Mouse (Mus musculus) stomach, postnatal 0 days (tissue): ENCODE results near the gene Macc1. TPM values are rescaled to one million over a fixed set of nuclear protein-coding genes. Genes with fewer than 3 reads are reported as not detected.

Experiments
- ATAC-seq: fragments of 200-750 bp; cut with Nextera tagmentation; 2 replicates; pipeline ENCODE4 v1.8.0; 2017; ENCODE audit not compliant: low FRiP score, low TSS enrichment
- DNase-seq: peaks from one replicate; pipeline ENCODE4 v3.0.0-alpha.2; 2016; ENCODE audit warnings: low spot score
- H3K27ac ChIP-seq: fragments of 300-500 bp; sonication (generic); replicated peaks from 2 replicates; pipeline ENCODE4 v1.5.1; 2014; ENCODE audit warnings: mild to moderate bottlenecking, control low read depth
- H3K27me3 ChIP-seq: fragments of 300-500 bp; sonication (generic); 2 replicates; pipeline ENCODE4 v1.6.1; 2014; ENCODE audit warnings: low read length; ENCODE audit not compliant: control insufficient read depth, insufficient read depth
- H3K36me3 ChIP-seq: fragments of 300-500 bp; sonication (generic); 2 replicates; pipeline ENCODE4 v1.6.1; 2014; ENCODE audit warnings: low read length, mixed read lengths; ENCODE audit not compliant: control insufficient read depth, insufficient read depth
- H3K4me1 ChIP-seq: fragments of 300-500 bp; sonication (generic); replicated peaks from 2 replicates; pipeline ENCODE4 v1.6.1; 2014; ENCODE audit warnings: antibody characterized with exemption; ENCODE audit not compliant: control insufficient read depth, insufficient read depth
- H3K4me2 ChIP-seq: fragments of 300-500 bp; sonication (generic); replicated peaks from 2 replicates; pipeline ENCODE4 v1.6.1; 2014; ENCODE audit warnings: low read depth, mild to moderate bottlenecking, control low read depth, moderate library complexity
- H3K4me3 ChIP-seq: fragments of 300-500 bp; sonication (generic); 2 replicates; pipeline ENCODE4 v1.5.1; 2014; ENCODE audit warnings: low read depth, low read length, control low read depth
- H3K9ac ChIP-seq: fragments of 300-500 bp; sonication (generic); 2 replicates; pipeline ENCODE4 v1.6.1; 2014; ENCODE audit warnings: mild to moderate bottlenecking, low read length, control low read depth, mixed read lengths
- H3K9me3 ChIP-seq: fragments of 300-500 bp; sonication (generic); 2 replicates; pipeline ENCODE4 v1.6.1; 2016; ENCODE audit warnings: low read length; ENCODE audit not compliant: control insufficient read depth
- CTCF ChIP-seq: IDR thresholded peaks from 2 replicates; pipeline ENCODE4 v1.5.1; 2016; ENCODE audit warnings: antibody characterized with exemption, low read depth, mild to moderate bottlenecking, moderate library complexity
- EP300 ChIP-seq: optimal IDR thresholded peaks from 2 replicates; pipeline ENCODE3; 2016; ENCODE audit warnings: antibody characterized with exemption
- WGBS: fragments of 180-500 bp; shearing (Covaris S2); extraction: QIAGEN DNeasy Blood & Tissue Kit; methylation state at CpG from one replicate; pipeline ENCODE4 v1.1.7; 2014; 5-methylcytosine and 5-hydroxymethylcytosine counted together
- polyA plus RNA-seq: library from polyadenylated mRNA; unstranded; fragments of >200 nt; fragmentation: Nextera tagmentation; extraction: Ambion mirVana; gene quantifications from 2 replicates; pipeline ENCODE4 v1.2.1, GENCODE M21; 2015

The Macc1 gene
- polyA plus RNA-seq, 1 experiment from 2014 or later, result 7.1 TPM

- Histone ChIP-seq H3K36me3 (no peaks in the 10 kb centered on the region), H3K4me2 (no peak overlapping the region), H3K9ac (no peak overlapping the region), H3K4me3 (no peak overlapping the region), H3K27ac (no peak overlapping the region), H3K4me1 (no peaks in the 10 kb centered on the region), H3K9me3 (no peaks in the 10 kb centered on the region), H3K27me3 (no peaks in the 10 kb centered on the region)
- no peak for ATAC-seq
- TF ChIP-seq CTCF, result no peak
- no peak for TF ChIP-seq EP300
- WGBS, result 77% methylated on average over 1 of the region's 1 CpGs
- no peak for DNase-seq
Measured at GRCm38 (mm10) chr12:119276282-119276681, 37.8 kb upstream of the Macc1 start.

GRCm38 (mm10) chr12:119291618-119292017 lies 22.5 kb upstream of the Macc1 start:
- DNase-seq (no peak), ATAC-seq (no peak)
- H3K4me1 ChIP-seq, result no peaks in the 10 kb centered on the region
- H3K9me3 ChIP-seq, result no peaks in the 10 kb centered on the region
- no peak overlapping the region for H3K9ac ChIP-seq
- H3K4me2 ChIP-seq, result no peak overlapping the region
- TF ChIP-seq CTCF (no peak), EP300 (no peak)
- H3K36me3 ChIP-seq, result no peaks in the 10 kb centered on the region
- no peaks in the 10 kb centered on the region for H3K27me3 ChIP-seq
- 96% methylated on average over 5 of the region's 6 CpGs for WGBS
- H3K4me3 ChIP-seq, result no peak overlapping the region
- H3K27ac ChIP-seq, result no peak overlapping the region

- TF ChIP-seq CTCF, result no peak
- no peak for TF ChIP-seq EP300
- H3K36me3 ChIP-seq, result no peaks in the 10 kb centered on the region
- H3K9ac ChIP-seq, result no peak overlapping the region
- H3K4me1 ChIP-seq, result no peaks in the 10 kb centered on the region
- no peaks in the 10 kb centered on the region for H3K9me3 ChIP-seq
- no peak overlapping the region for H3K4me3 ChIP-seq
- DNase-seq (no peak), ATAC-seq (no peak)
- H3K27me3 ChIP-seq, result no peaks in the 10 kb centered on the region
- H3K4me2 ChIP-seq, result no peak overlapping the region
- H3K27ac ChIP-seq, result no peak overlapping the region
Measured at GRCm38 (mm10) chr12:119303618-119304017, 10.5 kb upstream of the Macc1 start.

- TF ChIP-seq EP300 (no peak), CTCF (no peak)
- Histone ChIP-seq H3K27ac (no peak overlapping the region), H3K36me3 (no peaks in the 10 kb centered on the region), H3K4me2 (no peak overlapping the region), H3K27me3 (no peaks in the 10 kb centered on the region), H3K9ac (no peak overlapping the region), H3K4me1 (no peaks in the 10 kb centered on the region), H3K4me3 (no peak overlapping the region), H3K9me3 (no peaks in the 10 kb centered on the region)
- ATAC-seq, result no peak
- 67% methylated on average over 3 of the region's 3 CpGs for WGBS
- DNase-seq, result no peak
Measured at GRCm38 (mm10) chr12:119313014-119313763, 881 bp upstream of the Macc1 start.

GRCm38 (mm10) chr12:119318799-119319198 lies 4.7 kb downstream of the Macc1 start:
- H3K9me3 ChIP-seq, result no peaks in the 10 kb centered on the region
- no peaks in the 10 kb centered on the region for H3K36me3 ChIP-seq
- TF ChIP-seq CTCF (no peak), EP300 (no peak)
- 26% methylated on average over 1 of the region's 1 CpGs for WGBS
- no peak overlapping the region for H3K4me2 ChIP-seq
- H3K27me3 ChIP-seq, result no peaks in the 10 kb centered on the region
- H3K27ac ChIP-seq, result no peak overlapping the region
- no peak overlapping the region for H3K9ac ChIP-seq
- no peak for ATAC-seq
- H3K4me3 ChIP-seq, result no peak overlapping the region
- no peak for DNase-seq
- no peaks in the 10 kb centered on the region for H3K4me1 ChIP-seq

GRCm38 (mm10) chr12:119325400-119325799 lies 11.3 kb downstream of the Macc1 start:
- Histone ChIP-seq H3K36me3 (no peaks in the 10 kb centered on the region), H3K27me3 (no peaks in the 10 kb centered on the region), H3K9ac (no peak overlapping the region), H3K9me3 (no peaks in the 10 kb centered on the region), H3K4me3 (no peak overlapping the region), H3K4me1 (no peaks in the 10 kb centered on the region), H3K27ac (no peak overlapping the region), H3K4me2 (no peak overlapping the region)
- DNase-seq (no peak), ATAC-seq (no peak)
- no peak for TF ChIP-seq EP300
- peak; percentile 64 for TF ChIP-seq CTCF
